Mouse (Mus musculus) thymus, postnatal 0 days (tissue): ENCODE measurements around the gene Plod3. TPM values are rescaled to one million over a fixed set of nuclear protein-coding genes. Genes with fewer than 3 reads are reported as not detected.

Experiments used
- DNase-seq: peaks from one replicate; pipeline ENCODE4 v3.0.0-alpha.2; 2015; ENCODE audit warnings: low spot score
- polyA plus RNA-seq: library from polyadenylated mRNA; unstranded; fragments of >200 nt; fragmentation: Nextera tagmentation; extraction: Ambion mirVana; gene quantifications from 2 replicates; pipeline ENCODE4 v1.2.1, GENCODE M21; 2015

Gene Plod3
- polyA plus RNA-seq, 1 experiment from 2014 or later: 9.9 TPM

GRCm38 (mm10) chr5:137015913-137016312, 29.1 kb downstream of the Plod3 start:
- DNase-seq: no peak

GRCm38 (mm10) chr5:137024318-137024717, 37.5 kb downstream of the Plod3 start:
- no peak for DNase-seq

- DNase-seq: peak; percentile 81
Measured at GRCm38 (mm10) chr5:137025132-137025531, 38.3 kb downstream of the Plod3 start.

- no peak for DNase-seq
Measured at GRCm38 (mm10) chr5:137026092-137026491, 39.3 kb downstream of the Plod3 start, which contains the start of gene Vgf. Gene Vgf (plus strand): TSS chr5:137026392.

- no peak for DNase-seq
Measured at GRCm38 (mm10) chr5:137028561-137029272, 41.9 kb downstream of the Plod3 start.

- DNase-seq: no peak
Measured at GRCm38 (mm10) chr5:137029273-137029585, 42.4 kb downstream of the Plod3 start.

GRCm38 (mm10) chr5:137029643-137030415, 43.0 kb downstream of the Plod3 start:
- DNase-seq: peak; percentile 90

GRCm38 (mm10) chr5:137030416-137030810, 43.6 kb downstream of the Plod3 start:
- DNase-seq: no peak

GRCm38 (mm10) chr5:137031076-137032032, 44.5 kb downstream of the Plod3 start:
- no peak for DNase-seq

- no peak for DNase-seq
Measured at GRCm38 (mm10) chr5:137032033-137032421, 45.2 kb downstream of the Plod3 start.

- DNase-seq: peak; percentile 88
Measured at GRCm38 (mm10) chr5:137032641-137033074, 45.8 kb downstream of the Plod3 start.

- DNase-seq: no peak
Measured at GRCm38 (mm10) chr5:137036211-137036610, 49.4 kb downstream of the Plod3 start.

- no peak for DNase-seq
Measured at GRCm38 (mm10) chr5:137039453-137039852, 52.6 kb downstream of the Plod3 start.

GRCm38 (mm10) chr5:137041442-137041841, 54.6 kb downstream of the Plod3 start:
- no peak for DNase-seq

- DNase-seq: no peak
Measured at GRCm38 (mm10) chr5:137043997-137044396, 57.2 kb downstream of the Plod3 start.

GRCm38 (mm10) chr5:137045402-137046323, 58.8 kb downstream of the Plod3 start, which contains the start of gene Ap1s1:
Gene Ap1s1 (minus strand): TSS chr5:137046135.
- DNase-seq: peak; percentile 99
